In the genomic region with DNA sequence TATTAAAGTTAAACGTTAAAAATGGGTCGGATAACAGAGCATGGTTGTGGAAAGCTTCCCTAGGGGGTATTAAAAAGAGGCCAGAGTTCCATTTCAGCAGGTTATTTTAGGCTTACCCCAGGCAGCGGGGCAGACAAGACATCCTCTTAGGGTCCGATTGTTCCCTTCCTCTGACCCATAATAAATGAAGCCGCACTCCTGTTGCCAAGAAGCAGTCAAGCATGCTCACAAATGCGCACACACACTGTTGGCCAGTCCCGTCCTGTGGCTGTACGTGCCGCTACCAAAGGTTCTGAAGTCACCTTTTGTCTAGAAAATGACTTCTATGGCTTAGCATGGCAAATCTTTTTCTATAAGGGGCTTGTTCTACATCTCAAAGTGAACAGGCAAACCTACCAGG, we compare ENCODE assay signal across 12 mouse cellular contexts.
DNase-seq lines count a peak whose midpoint lies in the region; ATAC-seq and TF ChIP-seq lines count a peak whose summit lies in the region.
"Had no signal": no experiment of that assay in that cellular context is flagged by ENCODE, and none has a peak within 500 bp of the region (broad histone marks: within the 10 kb centered on the region; RNA-seq: fewer than 3 reads in every experiment).

No protein-coding gene starts in this region.

- no peaks in the 10 kb centered on the region for H3K9me3 ChIP-seq in kidney, embryonic 16.5 days (ENCODE audit: low read length)
- no peaks in the 10 kb centered on the region for H3K9me3 ChIP-seq in neural tube, embryonic 15.5 days (replicated peaks)
- H3K9me3 ChIP-seq: embryonic facial prominence, embryonic 12.5 days had no signal

- H3K4me2 ChIP-seq in kidney, embryonic 16.5 days (replicated peaks; ENCODE audit: low read depth, low read length), result no peak overlapping the region
- peak overlapping the region; percentile 22 for H3K4me2 ChIP-seq in neural tube, embryonic 15.5 days
- H3K4me2 ChIP-seq: embryonic facial prominence, embryonic 12.5 days had no signal

- H3K9ac ChIP-seq in kidney, embryonic 16.5 days (replicated peaks; ENCODE audit: low read length), result no peak overlapping the region
- no peak overlapping the region for H3K9ac ChIP-seq in neural tube, embryonic 15.5 days (replicated peaks)
- H3K9ac ChIP-seq: embryonic facial prominence, embryonic 12.5 days had no signal

- 9% methylated on average over 9 of the region's 9 CpGs for WGBS in kidney, adult 2 months
- 45% methylated on average over 9 of the region's 9 CpGs for WGBS in kidney, embryonic 16.5 days
- WGBS in neural tube, embryonic 15.5 days, result 18% methylated on average over 9 of the region's 9 CpGs

- no peak for TF ChIP-seq POLR2A in kidney, adult 2 months (IDR thresholded peaks at IDR 0.05; ENCODE audit: low read depth, low read length)

- no peak for ATAC-seq in kidney, embryonic 16.5 days (ENCODE audit: low FRiP score, low TSS enrichment)
- peak; percentile 42; the same call in 1 of the 2 replicates for ATAC-seq in neural tube, embryonic 15.5 days (ENCODE audit: low FRiP score)

- peak; percentile 81 for DNase-seq in kidney, adult 2 months
- DNase-seq in embryo, embryonic 11 days, result peak; percentile 42
- DNase-seq in kidney, postnatal 25 days, result peak; percentile 32 to 57
- no peak for DNase-seq in heart, adult 11 months
- no peak for DNase-seq in layer of hippocampus, postnatal 36 days
- DNase-seq in thymus, postnatal 36 days, result no peak
- DNase-seq: gastrocnemius, adult 2 months; right cerebral cortex, postnatal 25 days had no signal

- TF ChIP-seq CTCF in kidney, adult 2 months (conservative IDR thresholded peaks at IDR 0.05; ENCODE audit: insufficient read depth, insufficient read length, low read depth, low read length), result no peak

- no peak overlapping the region for H3K4me3 ChIP-seq in kidney, adult 2 months (ENCODE audit: insufficient read depth, low read depth, low read length)
- no peak overlapping the region for H3K4me3 ChIP-seq in kidney, embryonic 16.5 days (ENCODE audit: low read length)
- H3K4me3 ChIP-seq in neural tube, embryonic 15.5 days (replicated peaks), result no peak overlapping the region; the same call in 1 of the 2 replicates
- H3K4me3 ChIP-seq: embryonic facial prominence, embryonic 12.5 days; gastrocnemius, adult 2 months had no signal

- H3K36me3 ChIP-seq in kidney, adult 2 months (ENCODE audit: control insufficient read depth, insufficient read depth, low read length), result no peaks in the 10 kb centered on the region
- H3K36me3 ChIP-seq in kidney, embryonic 16.5 days (ENCODE audit: insufficient read depth, low read length), result no peaks in the 10 kb centered on the region
- H3K36me3 ChIP-seq in neural tube, embryonic 15.5 days, result no peaks in the 10 kb centered on the region
- H3K36me3 ChIP-seq: embryonic facial prominence, embryonic 12.5 days had no signal

- H3K4me1 ChIP-seq in kidney, adult 2 months (ENCODE audit: control insufficient read depth, insufficient read depth, low read length), result peaks cover 5% of the 10 kb centered on the region; the same call in 1 of the 2 replicates
- 0 out of 2 replicates have a peak, but pooled peaks cover 3% of the 10 kb centered on the region for H3K4me1 ChIP-seq in kidney, embryonic 16.5 days (ENCODE audit: insufficient read depth, low read length)
- H3K4me1 ChIP-seq in neural tube, embryonic 15.5 days, result peaks cover 18% of the 10 kb centered on the region

- no peaks in the 10 kb centered on the region for H3K27me3 ChIP-seq in kidney, adult 2 months (replicated peaks; ENCODE audit: control insufficient read depth, insufficient read depth, low read length)
- no peaks in the 10 kb centered on the region for H3K27me3 ChIP-seq in kidney, embryonic 16.5 days (ENCODE audit: insufficient read depth, low read length)
- H3K27me3 ChIP-seq in neural tube, embryonic 15.5 days (replicated peaks), result no peaks in the 10 kb centered on the region
- H3K27me3 ChIP-seq: CH12.LX; embryonic facial prominence, embryonic 12.5 days had no signal

- no peak overlapping the region for H3K27ac ChIP-seq in kidney, adult 2 months (ENCODE audit: insufficient read depth, low read depth, low read length)
- no peak overlapping the region for H3K27ac ChIP-seq in kidney, embryonic 16.5 days (ENCODE audit: low read length)
- H3K27ac ChIP-seq in neural tube, embryonic 15.5 days (replicated peaks), result peak overlapping the region; percentile 58
- H3K27ac ChIP-seq: embryonic facial prominence, embryonic 12.5 days; gastrocnemius, adult 2 months had no signal

Comparison
In these comparisons a context has a peak if more than half of its experiments do, and no peak if none do; other contexts are left out.
1. DNase-seq: peak in kidney, adult 2 months (single experiment), embryo, embryonic 11 days (single experiment) and kidney, postnatal 25 days (2 of 2); none in heart, adult 11 months (single experiment), layer of hippocampus, postnatal 36 days (0 of 2) and thymus, postnatal 36 days (0 of 2).